Mouse (Mus musculus): Measurements from ENCODE around the gene Cdk5r2. TPM values are rescaled to one million over a fixed set of nuclear protein-coding genes. Genes with fewer than 3 reads are reported as not detected.

Cdk5r2 gene
- total and polyA plus RNA-seq, 3 experiments: 3.1 to 8.7 (median 4.6) TPM

- no peak for DNase-seq
Measured at GRCm38 (mm10) chr1:74892351-74893133, 37.8 kb downstream of the Cdk5r2 start.

GRCm38 (mm10) chr1:74893134-74893855 lies 38.6 kb downstream of the Cdk5r2 start, which contains the start of gene Cryba2:
Gene Cryba2, minus strand, starts transcription at chr1:74893143.
- DNase-seq: peak; percentile 56

GRCm38 (mm10) chr1:74894966-74895365 lies 40.2 kb downstream of the Cdk5r2 start:
- peak; percentile 50 for DNase-seq

GRCm38 (mm10) chr1:74897976-74898375 lies 43.2 kb downstream of the Cdk5r2 start:
- no peak for DNase-seq

- DNase-seq: no peak
Measured at GRCm38 (mm10) chr1:74898656-74899431, 44.1 kb downstream of the Cdk5r2 start.

GRCm38 (mm10) chr1:74900341-74901285 lies 45.9 kb downstream of the Cdk5r2 start:
- DNase-seq: peak; percentile 43

GRCm38 (mm10) chr1:74901686-74902085 lies 47.0 kb downstream of the Cdk5r2 start:
- peak; percentile 34 for DNase-seq

- DNase-seq: no peak
Measured at GRCm38 (mm10) chr1:74902191-74902590, 47.5 kb downstream of the Cdk5r2 start.

Small RNAs within 50 kb of the gene (microRNA-seq; reads per million reads assigned to microRNA genes)
- 46,289 to 86,889 reads per million in 2 experiments for gene Mir375

Other genes starting within 250 kb of the Cdk5r2 start
- gene Ttll4, start 193.2 kb upstream of the Cdk5r2 start, total RNA-seq (2021): 10 to 100 TPM; 13.1 to 21.9 TPM
- gene Ttll4, start 193.2 kb upstream of the Cdk5r2 start, polyA plus RNA-seq (2012; rRNA removed): 12.9 and 14.0 TPM in 2 replicates
- gene Cyp27a1, start 141.4 kb upstream of the Cdk5r2 start, total RNA-seq (2021): 10 to 100 TPM; 13.1 to 16.8 TPM
- 8.7 and 9.5 TPM in 2 replicates for gene Cyp27a1, start 141.4 kb upstream of the Cdk5r2 start, polyA plus RNA-seq (2012; rRNA removed)
- under 1 TPM in 1 of 2 experiments, not detected in 1; 0.17 TPM for gene Prkag3, start 105.7 kb upstream of the Cdk5r2 start, total RNA-seq (2021)
- gene Prkag3, start 105.7 kb upstream of the Cdk5r2 start, polyA plus RNA-seq (2012; rRNA removed): 0.20 and 0.26 TPM in 2 replicates
- gene Wnt6, start 83.0 kb upstream of the Cdk5r2 start, total RNA-seq (2021): 1 to 10 TPM; 2.3 to 5.7 TPM
- gene Wnt6, start 83.0 kb upstream of the Cdk5r2 start, polyA plus RNA-seq (2012; rRNA removed): 11.5 and 17.1 TPM in 2 replicates
- 1 to 10 TPM in 1 of 2 experiments, under 1 TPM in 1; 0.23 to 1.2 TPM for gene Wnt10a, start 63.4 kb upstream of the Cdk5r2 start, total RNA-seq (2021)
- 2.1 and 2.4 TPM in 2 replicates for gene Wnt10a, start 63.4 kb upstream of the Cdk5r2 start, polyA plus RNA-seq (2012; rRNA removed)
- gene Fev, start 30.5 kb downstream of the Cdk5r2 start, total RNA-seq (2021): 1 to 10 TPM; 1.3 to 2.0 TPM
- 1.8 and 3.1 TPM in 2 replicates for gene Fev, start 30.5 kb downstream of the Cdk5r2 start, polyA plus RNA-seq (2012; rRNA removed)
- 1 to 10 TPM in 1 of 2 experiments, under 1 TPM in 1; 0.52 to 1.8 TPM for gene Cryba2, start 38.2 kb downstream of the Cdk5r2 start, total RNA-seq (2021)
- 0.55 and 0.85 TPM in 2 replicates for gene Cryba2, start 38.2 kb downstream of the Cdk5r2 start, polyA plus RNA-seq (2012; rRNA removed)
- under 1 TPM in 1 of 2 experiments, not detected in 1; 0.07 TPM for gene Cfap65, start 80.7 kb downstream of the Cdk5r2 start, total RNA-seq (2021)
- 0.02 and 0.04 TPM in 2 replicates for gene Cfap65, start 80.7 kb downstream of the Cdk5r2 start, polyA plus RNA-seq (2012; rRNA removed)
- under 1 TPM in 1 of 2 experiments, not detected in 1; 0.31 TPM for gene Ihh, start 96.7 kb downstream of the Cdk5r2 start, total RNA-seq (2021)
- gene Ihh, start 96.7 kb downstream of the Cdk5r2 start, polyA plus RNA-seq (2012; rRNA removed): 0.03 and 0.32 TPM in 2 replicates

Measured in adrenal gland, adult 2 months (tissue).